Mouse (Mus musculus) heart, postnatal 10 days (tissue): ENCODE measurements around the gene Olfr25. TPM values are rescaled to one million over a fixed set of nuclear protein-coding genes. Genes with fewer than 3 reads are reported as not detected.

Experiments
- DNase-seq, 2 experiments: peaks; one replicate each; pipeline ENCODE4 v3.0.0; 2021
- intact Hi-C: fragments of 180-260 bp; cut with DNase I; formaldehyde crosslinking; loops from one replicate; pipeline ENCODE4 v1.15.1; 2025
- total RNA-seq, 2 experiments: library from RNA; stranded (reverse); gene quantifications; 2 replicates each; pipeline ENCODE4 v1.2.3; 2021

Olfr25 gene
- total RNA-seq, result not detected

DNA sequence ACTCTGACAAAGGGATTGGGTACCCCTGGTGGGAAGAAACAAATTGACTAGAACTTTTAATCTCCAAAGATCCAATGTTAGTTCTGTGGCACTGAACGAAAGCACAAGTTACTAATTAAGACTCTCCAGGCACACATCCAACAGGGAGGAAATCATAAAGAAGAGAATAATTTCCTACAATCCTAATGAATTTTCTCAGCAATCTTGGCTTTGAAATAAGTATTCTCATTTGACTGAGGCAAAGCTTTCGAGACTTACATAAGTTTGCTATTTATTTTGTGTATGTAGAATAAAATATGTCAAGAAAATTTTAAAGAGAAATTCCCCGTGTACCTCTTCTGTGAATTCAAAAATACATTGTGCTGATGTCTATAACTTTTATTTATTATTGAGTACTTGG lies at the start of gene Olfr25:
TSS of gene Olfr25 (plus strand) at position 301 of the 400 bp plus-strand sequence.
- no peak for DNase-seq
- intact Hi-C loops, result no loop called here

DNA sequence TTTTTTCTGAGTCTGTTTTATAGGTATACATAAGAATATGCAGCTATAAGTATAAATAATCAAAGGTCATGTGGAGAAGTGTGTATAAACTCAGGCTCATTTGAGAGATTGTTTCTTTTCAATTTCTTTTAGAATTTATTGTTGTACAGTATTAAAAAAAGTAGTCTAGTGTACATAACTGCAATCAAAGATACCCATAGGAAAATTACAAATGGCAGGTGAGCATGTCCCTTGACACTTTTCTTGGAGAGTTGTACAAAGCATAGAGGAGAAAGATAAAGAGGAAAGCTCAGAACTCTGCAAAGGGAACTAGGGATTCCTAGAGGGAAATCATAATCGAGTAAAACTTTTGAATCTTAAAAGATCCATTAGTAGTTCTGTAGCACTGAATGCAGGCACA lies 38.1 kb upstream of the Olfr25 start, which contains the start of gene Olfr896-ps1:
TSS of gene Olfr896-ps1 (plus strand) at position 301 of the 400 bp plus-strand sequence.
- intact Hi-C loops, result no loop called here
- DNase-seq, result no peak

DNA sequence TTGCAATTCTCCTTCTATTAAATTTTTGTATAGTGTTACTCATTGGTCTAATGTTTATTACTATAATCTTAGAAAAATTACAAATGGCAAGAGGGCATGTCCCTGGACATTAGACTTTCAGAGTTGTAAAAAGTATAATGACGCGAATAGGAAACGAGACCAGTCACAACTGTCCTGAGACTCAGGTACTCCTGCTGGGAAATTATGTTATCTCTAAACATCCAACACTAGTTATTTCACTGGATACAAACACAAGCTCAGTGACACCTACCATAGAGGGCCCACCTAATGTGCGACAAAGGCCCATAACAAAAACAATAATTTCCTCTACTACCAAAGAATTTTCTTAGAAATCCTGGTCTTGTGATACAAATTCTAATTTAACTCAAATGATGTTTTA lies 19.3 kb downstream of the Olfr25 start, which contains the start of gene Olfr898:
TSS of gene Olfr898 (plus strand) at position 301 of the 400 bp plus-strand sequence.
- intact Hi-C loops, result no loop called here
- DNase-seq, result no peak

DNA sequence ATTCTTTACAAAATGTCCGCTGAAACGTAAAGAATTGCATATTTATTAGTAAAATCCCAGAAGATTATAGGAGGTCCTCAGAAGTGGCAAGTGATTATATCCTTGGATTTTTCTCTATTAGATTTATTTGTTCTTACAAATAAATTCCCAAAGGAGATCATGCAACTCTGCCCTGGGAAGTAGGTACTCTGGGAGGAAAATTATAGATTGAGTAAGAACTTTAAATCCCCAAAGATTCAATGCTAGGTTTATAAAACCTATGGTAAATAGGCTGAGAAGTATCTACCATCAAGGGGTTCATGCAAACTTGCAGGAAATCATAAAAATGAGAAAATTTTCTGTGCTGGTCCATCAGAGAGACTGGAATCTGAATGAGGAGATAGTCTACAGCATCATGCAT lies 37.7 kb downstream of the Olfr25 start, which contains the start of gene Olfr250:
TSS of gene Olfr250 (plus strand) at position 301 of the 400 bp plus-strand sequence.
- DNase-seq, result no peak
- intact Hi-C loops, result no loop called here

DNA sequence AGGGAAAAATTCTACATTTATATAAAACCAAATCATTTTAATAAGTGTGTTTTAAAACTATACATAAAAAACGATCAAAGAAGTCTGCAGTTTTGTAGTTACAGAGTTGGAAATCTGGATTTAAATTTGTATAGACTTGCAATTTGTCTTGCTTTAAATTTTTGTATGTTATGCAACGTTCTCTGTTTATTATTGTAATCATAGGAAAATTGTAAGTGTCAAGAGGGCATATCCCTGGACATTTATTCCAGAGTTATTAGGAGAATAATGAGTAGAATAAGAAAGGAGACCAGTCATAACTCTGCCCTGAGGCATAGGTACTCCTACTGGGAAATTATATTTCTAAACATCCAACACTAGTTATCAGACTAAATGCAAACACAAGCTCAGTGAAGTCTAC lies 47.9 kb downstream of the Olfr25 start, which contains the start of gene Olfr251:
TSS of gene Olfr251 (plus strand) at position 301 of the 400 bp plus-strand sequence.
- intact Hi-C loops, result no loop called here
- no peak for DNase-seq

Other genes with a start within 250 kb of the Olfr25 start
- not detected for gene Olfr887, start 245.0 kb upstream of the Olfr25 start, total RNA-seq
- not detected for gene Olfr888, start 220.9 kb upstream of the Olfr25 start, total RNA-seq
- gene Olfr889, start 213.9 kb upstream of the Olfr25 start, total RNA-seq, result not detected
- not detected for gene Olfr890, start 186.5 kb upstream of the Olfr25 start, total RNA-seq
- gene Olfr891, start 148.2 kb upstream of the Olfr25 start, total RNA-seq, result not detected
- not detected for gene Olfr893, start 120.7 kb upstream of the Olfr25 start, total RNA-seq
- not detected for gene Olfr894, start 111.0 kb upstream of the Olfr25 start, total RNA-seq
- not detected for gene Olfr143, start 76.3 kb upstream of the Olfr25 start, total RNA-seq
- gene Olfr895, start 61.2 kb upstream of the Olfr25 start, total RNA-seq, result not detected
- gene Olfr896-ps1, start 38.0 kb upstream of the Olfr25 start, total RNA-seq, result not detected
- gene Olfr898, start 19.4 kb downstream of the Olfr25 start, total RNA-seq, result not detected
- not detected for gene Olfr250, start 37.8 kb downstream of the Olfr25 start, total RNA-seq
- not detected for gene Olfr251, start 48.0 kb downstream of the Olfr25 start, total RNA-seq
- gene Olfr147, start 72.6 kb downstream of the Olfr25 start, total RNA-seq, result not detected
- gene Olfr901, start 100.4 kb downstream of the Olfr25 start, total RNA-seq, result not detected
- gene Olfr902, start 118.6 kb downstream of the Olfr25 start, total RNA-seq, result not detected
- not detected for gene Olfr904, start 134.1 kb downstream of the Olfr25 start, total RNA-seq
- gene Olfr905, start 142.0 kb downstream of the Olfr25 start, total RNA-seq, result not detected
- gene Olfr906, start 158.0 kb downstream of the Olfr25 start, total RNA-seq, result not detected
- not detected for gene Olfr907, start 166.7 kb downstream of the Olfr25 start, total RNA-seq
- gene Olfr911-ps1, start 192.5 kb downstream of the Olfr25 start, total RNA-seq, result not detected
- not detected for gene Olfr910, start 208.8 kb downstream of the Olfr25 start, total RNA-seq